Mouse (Mus musculus): Measurements from ENCODE around the gene Olfr465-ps1. TPM values are rescaled to one million over a fixed set of nuclear protein-coding genes. Genes with fewer than 3 reads are reported as not detected.

The Olfr465-ps1 gene
- total RNA-seq (2023) = not detected

DNA sequence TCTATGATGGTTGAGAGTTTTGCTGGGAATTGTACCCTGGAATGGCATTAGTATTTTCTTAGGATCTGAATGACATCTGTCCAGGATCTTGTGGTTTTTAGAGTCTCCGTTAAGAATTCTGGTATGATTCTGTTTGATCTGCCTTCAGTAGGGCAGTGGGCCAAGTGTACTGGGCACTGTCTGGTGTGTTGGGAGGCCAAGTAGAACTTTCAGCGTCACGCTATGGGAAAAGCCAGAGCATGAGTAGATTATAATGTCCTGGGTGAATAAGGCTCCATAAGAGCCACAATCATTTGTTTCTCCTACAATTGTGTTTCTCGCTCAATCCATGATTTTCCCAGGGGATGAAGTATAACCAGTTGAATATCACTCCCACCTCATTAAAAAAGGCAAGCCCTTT is at the start of gene Olfr465-ps1:
Olfr465-ps1 (plus strand) TSS at position 301 of the 400 bp plus-strand sequence.

DNA sequence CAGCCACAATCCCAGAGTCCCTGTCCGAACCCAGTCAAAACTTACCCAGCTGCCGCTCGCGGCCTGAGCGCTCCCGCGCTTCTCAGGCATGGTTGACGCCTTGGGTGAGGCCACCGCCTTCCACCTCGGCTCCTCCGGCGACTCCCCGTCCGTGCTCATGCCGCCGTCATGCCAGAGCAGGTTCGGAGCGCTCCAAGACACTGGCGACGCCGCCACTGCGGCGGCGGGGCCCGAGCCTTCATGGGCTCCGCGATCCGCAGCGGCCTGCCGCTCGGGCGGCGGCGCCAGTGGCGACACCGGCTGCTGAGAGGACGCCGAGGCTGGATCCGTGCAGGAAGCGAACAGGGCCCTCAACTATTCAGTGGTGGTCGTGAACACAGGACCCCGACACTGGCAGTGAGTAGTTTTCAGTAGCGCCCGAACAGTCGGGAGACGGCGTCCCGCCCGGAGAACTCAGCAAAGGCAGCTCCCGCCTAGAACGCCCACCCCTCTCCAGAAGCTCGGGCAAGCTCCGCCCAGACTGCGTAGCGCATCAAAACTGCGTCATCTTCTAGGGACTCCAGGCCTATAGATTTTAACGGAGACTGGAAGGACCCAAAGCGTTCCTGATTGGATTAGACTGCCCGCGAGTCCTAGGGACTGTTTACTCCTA is 25.3 kb upstream of the Olfr465-ps1 start, which contains the start of gene Mfsd14b:
Mfsd14b (minus strand) TSS at position 517 of the 652 bp plus-strand sequence.

DNA sequence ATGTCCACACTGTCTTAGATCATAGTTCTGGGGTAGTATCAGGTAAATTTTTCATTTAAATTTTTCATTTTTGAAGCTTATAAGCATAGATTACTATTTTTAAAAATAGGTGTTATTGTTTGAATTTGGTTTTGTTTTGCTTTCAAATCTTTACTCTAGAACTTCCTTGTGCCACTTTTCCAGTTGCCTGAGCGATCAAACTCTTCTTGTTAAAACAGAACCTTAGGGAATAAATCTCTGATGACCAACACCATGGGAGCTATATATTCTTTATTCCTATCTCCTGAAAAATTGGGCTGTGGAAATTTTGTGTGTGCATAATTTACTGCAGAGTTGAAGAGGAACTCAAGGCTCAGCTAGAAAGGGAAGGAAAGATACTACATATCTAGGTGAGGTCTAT is 12.1 kb downstream of the Olfr465-ps1 start, which contains the start of gene Olfr466:
Olfr466 (plus strand) TSS at position 301 of the 400 bp plus-strand sequence.

Other genes starting within 250 kb of the Olfr465-ps1 start
- not detected for gene Cntnap3, start 234.1 kb upstream of the Olfr465-ps1 start, total RNA-seq (2023)
- not detected for gene Spata31, start 220.7 kb upstream of the Olfr465-ps1 start, total RNA-seq (2023)
- gene Spata31d1c, start 105.0 kb upstream of the Olfr465-ps1 start, total RNA-seq (2023) = not detected
- not detected for gene Prss47, start 85.3 kb upstream of the Olfr465-ps1 start, total RNA-seq (2023)
- 100 to 1,000 TPM; 116 to 120 TPM for gene Mfsd14b, start 25.1 kb upstream of the Olfr465-ps1 start, total RNA-seq (2023)
- gene Olfr466, start 12.2 kb downstream of the Olfr465-ps1 start, total RNA-seq (2023) = not detected
- not detected for gene Nlrp4f, start 67.9 kb downstream of the Olfr465-ps1 start, total RNA-seq (2023)
- not detected for gene Gm10775, start 121.5 kb downstream of the Olfr465-ps1 start, total RNA-seq (2023)
- gene Zfp369, start 140.7 kb downstream of the Olfr465-ps1 start, total RNA-seq (2023) = 10 to 100 TPM; 25.1 to 27.0 TPM